Mouse (Mus musculus): Measurements from ENCODE around the gene Mbnl2. TPM values are rescaled to one million over a fixed set of nuclear protein-coding genes. Genes with fewer than 3 reads are reported as not detected.
A peak's percentile ranks its signal among the peaks of the same experiment; 100 is the strongest.

The Mbnl2 gene
- polyA plus RNA-seq, 1 experiment from 2014 or later = 173 TPM

- no peaks in the 10 kb centered on the region for H3K9me3 ChIP-seq (replicated peaks)
- H3K9ac ChIP-seq = peak overlapping the region; percentile 65
- peak overlapping the region; percentile 84 for H3K4me2 ChIP-seq (replicated peaks)
- WGBS = under 1% methylated on average over 10 of the region's 10 CpGs
- H3K27ac ChIP-seq (replicated peaks) = peak overlapping the region; percentile 98
- H3K4me1 ChIP-seq = peaks cover 59% of the 10 kb centered on the region
- no peaks in the 10 kb centered on the region for H3K36me3 ChIP-seq
- no peaks in the 10 kb centered on the region for H3K27me3 ChIP-seq
- H3K4me3 ChIP-seq (replicated peaks) = peak overlapping the region; percentile 74
- ATAC-seq (ENCODE audit: insufficient number of reproducible peaks, low FRiP score, low TSS enrichment, low read depth) = no peak
Measured at GRCm38 (mm10) chr14:120276343-120277080, 1.0 kb downstream of the Mbnl2 start.

- Histone ChIP-seq H3K4me3 (replicated peaks) (peak overlapping the region; percentile 74), H3K9me3 (replicated peaks) (no peaks in the 10 kb centered on the region), H3K27ac (replicated peaks) (peak overlapping the region; percentile 98), H3K4me1 (peaks cover 61% of the 10 kb centered on the region), H3K36me3 (no peaks in the 10 kb centered on the region), H3K27me3 (no peaks in the 10 kb centered on the region), H3K4me2 (replicated peaks) (peak overlapping the region; percentile 84), H3K9ac (peak overlapping the region; percentile 65)
- under 1% methylated on average over 10 of the region's 10 CpGs for WGBS
- ATAC-seq (ENCODE audit: insufficient number of reproducible peaks, low FRiP score, low TSS enrichment, low read depth) = no peak
Measured at GRCm38 (mm10) chr14:120277081-120277656, 1.7 kb downstream of the Mbnl2 start.

GRCm38 (mm10) chr14:120278290-120279244 lies 3.1 kb downstream of the Mbnl2 start:
- H3K27me3 ChIP-seq = no peaks in the 10 kb centered on the region
- no peaks in the 10 kb centered on the region for H3K9me3 ChIP-seq (replicated peaks)
- H3K27ac ChIP-seq (replicated peaks) = peak overlapping the region; percentile 98
- H3K4me3 ChIP-seq (replicated peaks) = peak overlapping the region; percentile 74
- 7% methylated on average over 21 of the region's 21 CpGs for WGBS
- peak overlapping the region; percentile 84 for H3K4me2 ChIP-seq (replicated peaks)
- peak overlapping the region; percentile 40 for H3K9ac ChIP-seq
- no peak for ATAC-seq (ENCODE audit: insufficient number of reproducible peaks, low FRiP score, low TSS enrichment, low read depth)
- H3K36me3 ChIP-seq = no peaks in the 10 kb centered on the region
- peaks cover 66% of the 10 kb centered on the region for H3K4me1 ChIP-seq

- H3K9ac ChIP-seq = no peak overlapping the region
Measured at GRCm38 (mm10) chr14:120280136-120280535, 4.7 kb downstream of the Mbnl2 start.

GRCm38 (mm10) chr14:120283787-120284186 lies 8.3 kb downstream of the Mbnl2 start:
- no peak overlapping the region for H3K4me3 ChIP-seq (replicated peaks)
- ATAC-seq (ENCODE audit: insufficient number of reproducible peaks, low FRiP score, low TSS enrichment, low read depth) = no peak
- 62% methylated on average over 8 of the region's 8 CpGs for WGBS
- H3K9me3 ChIP-seq (replicated peaks) = no peaks in the 10 kb centered on the region
- peaks cover 87% of the 10 kb centered on the region for H3K4me1 ChIP-seq
- no peak overlapping the region for H3K4me2 ChIP-seq (replicated peaks)
- no peaks in the 10 kb centered on the region for H3K36me3 ChIP-seq
- H3K9ac ChIP-seq = no peak overlapping the region
- H3K27ac ChIP-seq (replicated peaks) = peak overlapping the region; percentile 35
- no peaks in the 10 kb centered on the region for H3K27me3 ChIP-seq

More at GRCm38 (mm10) chr14:120280136-120280535, 4.7 kb downstream of the Mbnl2 start:
- peak overlapping the region; percentile 98 for H3K27ac ChIP-seq (replicated peaks)
- no peaks in the 10 kb centered on the region for H3K36me3 ChIP-seq
- no peaks in the 10 kb centered on the region for H3K27me3 ChIP-seq
- H3K4me3 ChIP-seq (replicated peaks) = peak overlapping the region; percentile 7; the same call in 1 of the 2 replicates
- H3K4me1 ChIP-seq = peaks cover 71% of the 10 kb centered on the region
- ATAC-seq (ENCODE audit: insufficient number of reproducible peaks, low FRiP score, low TSS enrichment, low read depth) = no peak; the same call in 1 of the 2 replicates
- H3K4me2 ChIP-seq (replicated peaks) = peak overlapping the region; percentile 84
- no peaks in the 10 kb centered on the region for H3K9me3 ChIP-seq (replicated peaks)

- H3K27me3 ChIP-seq = no peaks in the 10 kb centered on the region
- no peak overlapping the region for H3K4me2 ChIP-seq (replicated peaks)
- H3K4me3 ChIP-seq (replicated peaks) = no peak overlapping the region
- H3K4me1 ChIP-seq = peaks cover 88% of the 10 kb centered on the region
- 0 out of 2 replicates have a peak, but pooled peaks have one; percentile 13 for ATAC-seq (ENCODE audit: insufficient number of reproducible peaks, low FRiP score, low TSS enrichment, low read depth)
- no peaks in the 10 kb centered on the region for H3K36me3 ChIP-seq
- H3K9me3 ChIP-seq (replicated peaks) = no peaks in the 10 kb centered on the region
- no peak overlapping the region; the same call in 1 of the 2 replicates for H3K27ac ChIP-seq (replicated peaks)
- 80% methylated on average over 5 of the region's 5 CpGs for WGBS
- H3K9ac ChIP-seq = no peak overlapping the region
Measured at GRCm38 (mm10) chr14:120284504-120284903, 9.0 kb downstream of the Mbnl2 start.

- ATAC-seq (ENCODE audit: insufficient number of reproducible peaks, low FRiP score, low TSS enrichment, low read depth) = no peak
- H3K9me3 ChIP-seq (replicated peaks) = no peaks in the 10 kb centered on the region
- H3K4me1 ChIP-seq = peaks cover 88% of the 10 kb centered on the region
- peak overlapping the region; percentile 12; the same call in 1 of the 2 replicates for H3K4me2 ChIP-seq (replicated peaks)
- no peak overlapping the region for H3K9ac ChIP-seq
- H3K4me3 ChIP-seq (replicated peaks) = no peak overlapping the region
- WGBS = 30% methylated on average over 21 of the region's 21 CpGs
- H3K27me3 ChIP-seq = no peaks in the 10 kb centered on the region
- H3K36me3 ChIP-seq = 0 out of 2 replicates have a peak, but pooled peaks cover 4% of the 10 kb centered on the region
- peak overlapping the region; percentile 65 for H3K27ac ChIP-seq (replicated peaks)
Measured at GRCm38 (mm10) chr14:120287121-120287986, 11.9 kb downstream of the Mbnl2 start.

GRCm38 (mm10) chr14:120287987-120288275 lies 12.5 kb downstream of the Mbnl2 start:
- Histone ChIP-seq H3K9me3 (replicated peaks) (no peaks in the 10 kb centered on the region), H3K36me3 (0 out of 2 replicates have a peak, but pooled peaks cover 4% of the 10 kb centered on the region), H3K9ac (no peak overlapping the region), H3K4me3 (replicated peaks) (no peak overlapping the region), H3K27me3 (no peaks in the 10 kb centered on the region), H3K4me2 (replicated peaks) (0 out of 2 replicates have a peak overlapping the region, but pooled peaks have one; percentile 12), H3K27ac (replicated peaks) (peak overlapping the region; percentile 65), H3K4me1 (peaks cover 90% of the 10 kb centered on the region)
- no peak for ATAC-seq (ENCODE audit: insufficient number of reproducible peaks, low FRiP score, low TSS enrichment, low read depth)

GRCm38 (mm10) chr14:120288378-120289002 lies 13.0 kb downstream of the Mbnl2 start:
- WGBS = 24% methylated on average over 10 of the region's 10 CpGs
- Histone ChIP-seq H3K9me3 (replicated peaks) (no peaks in the 10 kb centered on the region), H3K4me1 (peaks cover 89% of the 10 kb centered on the region), H3K27me3 (no peaks in the 10 kb centered on the region), H3K4me3 (replicated peaks) (no peak overlapping the region), H3K36me3 (0 out of 2 replicates have a peak, but pooled peaks cover 8% of the 10 kb centered on the region), H3K27ac (replicated peaks) (peak overlapping the region; percentile 90), H3K9ac (no peak overlapping the region), H3K4me2 (replicated peaks) (peak overlapping the region; percentile 29)
- 0 out of 2 replicates have a peak, but pooled peaks have one; percentile 3 for ATAC-seq (ENCODE audit: insufficient number of reproducible peaks, low FRiP score, low TSS enrichment, low read depth)

- peak; percentile 27; the same call in 1 of the 2 replicates for ATAC-seq (ENCODE audit: insufficient number of reproducible peaks, low FRiP score, low TSS enrichment, low read depth)
- no peak overlapping the region for H3K4me3 ChIP-seq (replicated peaks)
- H3K9ac ChIP-seq = no peak overlapping the region
- peaks cover 83% of the 10 kb centered on the region for H3K4me1 ChIP-seq
- H3K36me3 ChIP-seq = 0 out of 2 replicates have a peak, but pooled peaks cover 8% of the 10 kb centered on the region
- H3K27me3 ChIP-seq = no peaks in the 10 kb centered on the region
- WGBS = 17% methylated on average over 9 of the region's 9 CpGs
- no peaks in the 10 kb centered on the region for H3K9me3 ChIP-seq (replicated peaks)
- peak overlapping the region; percentile 90 for H3K27ac ChIP-seq (replicated peaks)
- H3K4me2 ChIP-seq (replicated peaks) = peak overlapping the region; percentile 29
Measured at GRCm38 (mm10) chr14:120289065-120289464, 13.6 kb downstream of the Mbnl2 start.
